Mouse (Mus musculus) limb, embryonic 14.5 days (tissue): Measurements from ENCODE around the gene Plekhm1. TPM values are rescaled to one million over a fixed set of nuclear protein-coding genes. Genes with fewer than 3 reads are reported as not detected.

Source experiments
- ATAC-seq: fragments of 200-750 bp; cut with Nextera tagmentation; 2 replicates; pipeline ENCODE4 v1.8.0; 2017; ENCODE audit warnings: low read depth, moderate number of reproducible peaks, moderate TSS enrichment; ENCODE audit not compliant: low FRiP score
- DNase-seq: peaks from one replicate; pipeline ENCODE4 v3.0.0-alpha.2; 2015; ENCODE audit warnings: low spot score
- H3K27ac ChIP-seq: fragments of 300-500 bp; sonication (generic); replicated peaks from 2 replicates; pipeline ENCODE4 v1.5.1; 2014; ENCODE audit warnings: low read depth, mild to moderate bottlenecking, low read length, moderate library complexity, mixed read lengths
- H3K27me3 ChIP-seq: fragments of 300-500 bp; sonication (generic); 2 replicates; pipeline ENCODE4 v1.6.1; 2014; ENCODE audit warnings: low read length, mixed read lengths; ENCODE audit not compliant: control insufficient read depth, insufficient read depth
- H3K36me3 ChIP-seq: fragments of 300-500 bp; sonication (generic); 2 replicates; pipeline ENCODE4 v1.6.1; 2014; ENCODE audit warnings: mild to moderate bottlenecking, low read length, moderate library complexity, mixed read lengths; ENCODE audit not compliant: control insufficient read depth, insufficient read depth
- H3K4me1 ChIP-seq: fragments of 300-500 bp; sonication (generic); 2 replicates; pipeline ENCODE4 v1.6.1; 2014; ENCODE audit warnings: antibody characterized with exemption, low read length, mixed read lengths; ENCODE audit not compliant: control insufficient read depth, insufficient read depth
- H3K4me2 ChIP-seq: fragments of 300-500 bp; sonication (generic); replicated peaks from 2 replicates; pipeline ENCODE4 v1.6.1; 2014; ENCODE audit warnings: low read depth, mild to moderate bottlenecking, low read length, moderate library complexity; ENCODE audit not compliant: severe bottlenecking
- H3K4me3 ChIP-seq: fragments of 300-500 bp; sonication (generic); replicated peaks from 2 replicates; pipeline ENCODE4 v1.5.1; 2014; ENCODE audit warnings: low read length
- H3K9ac ChIP-seq: fragments of 300-500 bp; sonication (generic); 2 replicates; pipeline ENCODE4 v1.6.1; 2014; ENCODE audit warnings: mild to moderate bottlenecking, low read depth, low read length, moderate library complexity; ENCODE audit not compliant: severe bottlenecking
- H3K9me3 ChIP-seq: fragments of 300-500 bp; sonication (generic); 2 replicates; pipeline ENCODE4 v1.6.1; 2016; ENCODE audit warnings: low read length; ENCODE audit not compliant: control insufficient read depth
- POLR2A ChIP-seq: fragments of 200-500 bp; IDR thresholded peaks from 2 replicates; pipeline ENCODE4 v1.8.0; 2012; ENCODE audit warnings: inconsistent platforms, mild to moderate bottlenecking, moderate library complexity, borderline replicate concordance; ENCODE audit not compliant: insufficient read depth, insufficient read length; ENCODE audit errors: extremely low read depth
- WGBS: fragments of 180-500 bp; shearing (Covaris S2); extraction: QIAGEN DNeasy Blood & Tissue Kit; methylation state at CpG from one replicate; pipeline ENCODE4 v1.1.7; 2014; 5-methylcytosine and 5-hydroxymethylcytosine counted together
- polyA plus RNA-seq, 2 experiments: library from polyadenylated mRNA; depleted of rRNA in 1 of 2; stranded (reverse) in 1 of 2; unstranded in 1 of 2; fragments of >200 nt; fragmentation: Nextera tagmentation in 1 of 2; extraction: Ambion mirVana in 1 of 2; gene quantifications; 2 replicates each; pipeline versions ENCODE4 v1.2.1 to v1.2.3; 2012 to 2014

Plekhm1 gene
- polyA plus RNA-seq, 2 experiments, result 9.6 to 11.8 TPM

- no peak overlapping the region for H3K4me3 ChIP-seq
- H3K9ac ChIP-seq, result no peak overlapping the region
- H3K4me2 ChIP-seq, result no peak overlapping the region
- H3K27ac ChIP-seq, result no peak overlapping the region
- H3K36me3 ChIP-seq, result no peaks in the 10 kb centered on the region
- peaks cover 28% of the 10 kb centered on the region; the same call in 1 of the 2 replicates for H3K27me3 ChIP-seq
- ATAC-seq (no peak), DNase-seq (no peak)
- peaks cover 6% of the 10 kb centered on the region for H3K4me1 ChIP-seq
- no peak for TF ChIP-seq POLR2A
- 64% methylated on average over 3 of the region's 3 CpGs for WGBS
- peaks cover 4% of the 10 kb centered on the region; the same call in 1 of the 2 replicates for H3K9me3 ChIP-seq
These were observed 58.5 kb downstream of the Plekhm1 start for GRCm38 (mm10) chr11:103354033-103354432.

GRCm38 (mm10) chr11:103352239-103352814 lies 60.2 kb downstream of the Plekhm1 start:
- Histone ChIP-seq H3K9me3 (peaks cover 4% of the 10 kb centered on the region; the same call in 1 of the 2 replicates), H3K4me3 (no peak overlapping the region), H3K27ac (no peak overlapping the region), H3K4me2 (no peak overlapping the region), H3K9ac (no peak overlapping the region), H3K4me1 (peaks cover 6% of the 10 kb centered on the region), H3K27me3 (0 out of 2 replicates have a peak, but pooled peaks cover 13% of the 10 kb centered on the region), H3K36me3 (no peaks in the 10 kb centered on the region)
- DNase-seq (no peak), ATAC-seq (no peak)
- WGBS, result 82% methylated on average over 5 of the region's 5 CpGs
- no peak for TF ChIP-seq POLR2A

GRCm38 (mm10) chr11:103350711-103351315 lies 61.7 kb downstream of the Plekhm1 start:
- Histone ChIP-seq H3K27ac (no peak overlapping the region), H3K27me3 (no peaks in the 10 kb centered on the region), H3K4me3 (no peak overlapping the region), H3K36me3 (no peaks in the 10 kb centered on the region), H3K9ac (no peak overlapping the region), H3K4me1 (peaks cover 6% of the 10 kb centered on the region), H3K4me2 (no peak overlapping the region), H3K9me3 (peaks cover 4% of the 10 kb centered on the region; the same call in 1 of the 2 replicates)
- DNase-seq (no peak), ATAC-seq (no peak)
- 79% methylated on average over 12 of the region's 12 CpGs for whole genome bisulfite sequencing
- TF ChIP-seq POLR2A, result no peak

DNA sequence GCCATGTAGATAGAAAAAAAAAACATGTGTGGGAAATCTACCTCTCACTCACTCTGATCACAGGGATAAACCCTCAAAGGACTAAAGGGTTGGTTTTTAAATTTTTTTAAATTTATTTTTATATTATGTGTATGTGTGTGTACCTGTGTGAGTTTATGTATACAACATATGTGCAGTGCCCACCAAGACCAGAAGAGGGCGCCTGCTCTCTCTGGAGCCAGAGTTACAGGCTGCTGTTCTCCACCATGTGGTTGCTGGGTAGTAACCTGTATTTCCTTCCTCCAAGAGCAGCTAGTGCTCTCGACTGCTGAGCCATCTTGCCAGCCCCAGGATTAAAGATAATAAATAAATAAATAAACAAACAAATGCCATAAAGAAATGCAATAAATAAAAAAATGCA lies 62.8 kb downstream of the Plekhm1 start:
- TF ChIP-seq POLR2A, result no peak
- H3K4me3 ChIP-seq, result no peak overlapping the region
- WGBS, result 80% methylated on average over 2 of the region's 2 CpGs
- DNase-seq (no peak), ATAC-seq (no peak)
- no peak overlapping the region for H3K4me2 ChIP-seq
- no peak overlapping the region for H3K27ac ChIP-seq
- peaks cover 4% of the 10 kb centered on the region; the same call in 1 of the 2 replicates for H3K9me3 ChIP-seq
- H3K36me3 ChIP-seq, result no peaks in the 10 kb centered on the region
- no peak overlapping the region for H3K9ac ChIP-seq
- H3K27me3 ChIP-seq, result no peaks in the 10 kb centered on the region
- peaks cover 4% of the 10 kb centered on the region; the same call in 1 of the 2 replicates for H3K4me1 ChIP-seq

GRCm38 (mm10) chr11:103346657-103347056 lies 65.8 kb downstream of the Plekhm1 start:
- Histone ChIP-seq H3K4me2 (no peak overlapping the region), H3K9me3 (peaks cover 4% of the 10 kb centered on the region; the same call in 1 of the 2 replicates), H3K4me3 (no peak overlapping the region), H3K27me3 (no peaks in the 10 kb centered on the region), H3K4me1 (peaks cover 4% of the 10 kb centered on the region; the same call in 1 of the 2 replicates), H3K9ac (no peak overlapping the region), H3K36me3 (no peaks in the 10 kb centered on the region), H3K27ac (no peak overlapping the region)
- DNase-seq, result no peak
- no peak for TF ChIP-seq POLR2A
- 62% methylated on average over 5 of the region's 5 CpGs for WGBS
- ATAC-seq, result no peak
